Mouse (Mus musculus) neural tube, embryonic 12.5 days (tissue): ENCODE measurements around the gene Rbpj. TPM values are rescaled to one million over a fixed set of nuclear protein-coding genes. Genes with fewer than 3 reads are reported as not detected.

ENCODE experiments used
- ATAC-seq: fragments of 200-750 bp; cut with Nextera tagmentation; 2 replicates; pipeline ENCODE4 v1.8.0; 2017; ENCODE audit warnings: low read depth, mild to moderate bottlenecking, moderate TSS enrichment, moderate library complexity; ENCODE audit not compliant: low FRiP score
- H3K27ac ChIP-seq: fragments of 300-500 bp; sonication (generic); 2 replicates; pipeline ENCODE4 v1.5.1; 2016
- H3K27me3 ChIP-seq: fragments of 300-500 bp; sonication (generic); replicated peaks from 2 replicates; pipeline ENCODE4 v1.6.1; 2016; ENCODE audit warnings: mild to moderate bottlenecking
- H3K36me3 ChIP-seq: fragments of 300-500 bp; sonication (generic); 2 replicates; pipeline ENCODE4 v1.6.1; 2016; ENCODE audit warnings: mild to moderate bottlenecking
- H3K4me1 ChIP-seq: fragments of 300-500 bp; sonication (generic); 2 replicates; pipeline ENCODE4 v1.6.1; 2016
- H3K4me2 ChIP-seq: fragments of 300-500 bp; sonication (generic); replicated peaks from 2 replicates; pipeline ENCODE4 v1.6.1; 2016; ENCODE audit warnings: mild to moderate bottlenecking
- H3K4me3 ChIP-seq: fragments of 300-500 bp; sonication (generic); 2 replicates; pipeline ENCODE4 v1.5.1; 2016
- H3K9ac ChIP-seq: fragments of 300-500 bp; sonication (generic); 2 replicates; pipeline ENCODE4 v1.6.1; 2016; ENCODE audit warnings: mild to moderate bottlenecking
- H3K9me3 ChIP-seq: fragments of 300-500 bp; sonication (generic); 2 replicates; pipeline ENCODE4 v1.6.1; 2016; ENCODE audit warnings: mild to moderate bottlenecking
- WGBS: fragments of 180-500 bp; shearing (Covaris S2); methylation state at CpG from one replicate; pipeline ENCODE4 v1.1.7; 2016; 5-methylcytosine and 5-hydroxymethylcytosine counted together
- polyA plus RNA-seq: library from polyadenylated mRNA; unstranded; fragments of >200 nt; fragmentation: Nextera tagmentation; extraction: Ambion mirVana; gene quantifications from 2 replicates; pipeline ENCODE4 v1.2.1, GENCODE M21; 2016

Rbpj gene
- polyA plus RNA-seq, 1 experiment from 2014 or later: 62.8 TPM

DNA sequence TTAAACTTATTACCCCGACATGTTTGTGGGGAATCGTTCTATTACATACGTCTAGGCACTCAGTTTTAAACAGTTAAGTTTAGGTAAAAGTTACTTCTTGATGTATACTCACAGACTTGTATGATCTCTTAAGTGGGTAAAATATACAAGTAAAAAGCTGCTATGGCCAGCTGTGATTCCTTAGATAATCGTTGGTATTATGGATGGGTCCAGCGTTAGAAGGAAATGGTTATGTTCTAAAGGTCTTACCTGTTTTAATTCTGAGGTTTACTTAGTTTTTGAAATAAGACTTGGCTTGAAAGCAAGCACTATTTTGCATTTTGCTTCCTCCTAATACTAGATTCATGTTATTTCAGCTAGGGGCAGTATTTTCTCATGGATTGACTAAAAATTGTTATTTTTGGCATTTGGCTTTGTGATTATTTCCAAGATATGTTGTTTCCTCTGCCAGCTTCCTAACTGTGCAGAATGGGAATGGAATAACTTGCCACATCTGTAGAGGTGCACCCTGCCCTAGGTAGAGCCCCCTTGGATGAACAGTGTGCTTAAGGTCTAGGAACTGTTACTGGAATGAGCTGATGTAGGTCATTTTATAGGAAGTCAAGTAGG, 127.2 kb downstream of the Rbpj start:
- H3K4me3 ChIP-seq: no peak overlapping the region

DNA sequence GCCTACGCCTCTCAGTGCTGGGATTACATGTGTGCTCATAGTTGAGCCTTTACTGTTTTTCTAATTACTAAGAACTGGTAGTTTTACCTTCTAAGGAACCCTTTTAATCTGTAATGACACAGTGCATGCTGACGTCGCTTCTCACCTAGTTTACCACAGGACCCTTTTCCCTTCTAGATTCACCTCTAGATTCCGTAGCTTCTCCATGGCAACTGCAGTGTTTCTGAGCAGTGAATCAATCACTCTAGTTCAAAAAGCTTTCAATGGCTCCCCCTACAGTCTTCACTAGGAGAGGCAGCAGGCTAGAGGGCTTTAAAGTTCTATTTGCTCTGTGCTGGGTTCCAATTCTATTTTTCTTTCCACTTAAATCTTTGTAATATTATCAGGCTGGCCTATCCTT, 128.3 kb downstream of the Rbpj start:
- no peak overlapping the region for H3K27ac ChIP-seq
- WGBS: 21% methylated on average over 4 of the region's 4 CpGs
- H3K9me3 ChIP-seq: no peaks in the 10 kb centered on the region
- no peaks in the 10 kb centered on the region for H3K36me3 ChIP-seq
- no peak overlapping the region for H3K9ac ChIP-seq
- no peaks in the 10 kb centered on the region for H3K27me3 ChIP-seq
- no peak overlapping the region for H3K4me3 ChIP-seq
- H3K4me1 ChIP-seq: peaks cover 29% of the 10 kb centered on the region
- peak overlapping the region; percentile 36; the same call in 1 of the 2 replicates for H3K4me2 ChIP-seq
- no peak for ATAC-seq

More for the DNA sequence above, 127.2 kb downstream of the Rbpj start:
- H3K27me3 ChIP-seq: no peaks in the 10 kb centered on the region
- H3K9me3 ChIP-seq: no peaks in the 10 kb centered on the region
- H3K4me1 ChIP-seq: peaks cover 29% of the 10 kb centered on the region
- ATAC-seq: no peak
- no peak overlapping the region for H3K9ac ChIP-seq
- no peak overlapping the region for H3K27ac ChIP-seq
- peak overlapping the region; percentile 75 for H3K4me2 ChIP-seq
- 87% methylated on average over 5 of the region's 5 CpGs for WGBS
- no peaks in the 10 kb centered on the region for H3K36me3 ChIP-seq

DNA sequence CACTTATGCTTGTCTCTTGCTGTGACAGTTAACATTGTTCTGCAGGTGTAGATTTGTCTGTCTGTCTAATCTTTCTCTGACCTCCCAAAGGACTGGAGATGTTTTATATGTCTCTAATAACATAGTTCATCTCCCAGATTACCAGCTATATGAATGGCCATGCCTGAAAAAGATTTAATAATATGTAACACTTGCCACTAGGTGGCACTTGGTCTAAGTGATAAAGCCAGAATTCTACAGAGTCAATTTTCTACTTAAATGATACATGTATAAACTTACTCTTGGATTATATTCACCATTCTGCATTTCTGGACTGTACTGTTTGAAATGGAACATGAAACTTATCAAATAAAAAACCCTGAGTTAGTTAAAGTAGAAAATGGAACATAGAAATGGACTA, 132.6 kb downstream of the Rbpj start:
- H3K4me3 ChIP-seq: no peak overlapping the region
- no peaks in the 10 kb centered on the region for H3K36me3 ChIP-seq
- no peaks in the 10 kb centered on the region for H3K27me3 ChIP-seq
- no peak overlapping the region for H3K27ac ChIP-seq
- no peaks in the 10 kb centered on the region for H3K9me3 ChIP-seq
- peaks cover 14% of the 10 kb centered on the region for H3K4me1 ChIP-seq
- H3K9ac ChIP-seq: no peak overlapping the region
- no peak overlapping the region for H3K4me2 ChIP-seq
- ATAC-seq: no peak

DNA sequence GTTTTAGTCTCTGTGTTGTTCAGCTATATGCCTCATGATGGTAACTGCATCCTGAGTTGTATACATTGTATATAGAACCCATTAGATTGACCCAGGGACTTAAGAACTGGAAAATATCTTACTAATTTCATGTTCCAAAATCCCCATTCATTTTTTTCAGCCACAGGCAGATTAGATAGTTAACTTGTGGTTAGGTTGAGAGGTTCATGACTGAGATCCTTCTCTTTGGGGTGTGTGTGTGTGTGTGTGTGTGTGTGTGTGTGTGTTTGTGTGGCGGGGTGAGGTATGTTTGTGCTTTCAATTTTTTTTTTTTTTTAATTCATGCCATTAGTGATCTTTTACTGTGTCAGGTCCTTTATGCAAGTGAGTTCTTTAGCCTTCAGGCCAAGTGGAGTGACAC, 133.2 kb downstream of the Rbpj start:
- Histone ChIP-seq H3K4me1 (peaks cover 11% of the 10 kb centered on the region), H3K27ac (no peak overlapping the region), H3K9ac (no peak overlapping the region), H3K9me3 (no peaks in the 10 kb centered on the region), H3K36me3 (no peaks in the 10 kb centered on the region), H3K4me2 (no peak overlapping the region), H3K27me3 (no peaks in the 10 kb centered on the region), H3K4me3 (no peak overlapping the region)
- ATAC-seq: no peak
- 100% methylated on average over 1 of the region's 1 CpGs for WGBS

DNA sequence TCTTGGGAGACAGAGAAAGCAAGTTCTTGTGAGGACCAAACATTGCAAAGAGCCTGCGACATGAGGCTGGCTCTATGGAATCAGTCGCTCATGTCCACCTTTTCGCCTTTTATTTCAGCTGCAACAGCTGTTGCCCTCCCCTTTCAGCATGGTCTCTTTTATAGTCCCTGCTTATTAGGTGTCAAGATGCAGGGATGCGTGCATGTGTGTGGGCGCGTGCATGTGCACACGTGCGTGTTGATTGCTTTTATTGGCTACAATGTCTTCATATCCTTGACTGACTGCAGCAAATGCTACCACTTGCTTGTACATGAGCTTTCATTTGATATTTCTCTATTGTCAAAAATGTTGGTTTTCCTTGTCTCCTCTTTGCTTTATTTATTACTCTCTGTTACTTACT, 136.2 kb downstream of the Rbpj start:
- Histone ChIP-seq H3K9ac (no peak overlapping the region), H3K27ac (no peak overlapping the region), H3K4me1 (no peaks in the 10 kb centered on the region; the same call in 1 of the 2 replicates), H3K36me3 (no peaks in the 10 kb centered on the region), H3K4me2 (no peak overlapping the region), H3K27me3 (no peaks in the 10 kb centered on the region), H3K4me3 (no peak overlapping the region), H3K9me3 (no peaks in the 10 kb centered on the region)
- WGBS: 74% methylated on average over 8 of the region's 8 CpGs
- ATAC-seq: no peak

DNA sequence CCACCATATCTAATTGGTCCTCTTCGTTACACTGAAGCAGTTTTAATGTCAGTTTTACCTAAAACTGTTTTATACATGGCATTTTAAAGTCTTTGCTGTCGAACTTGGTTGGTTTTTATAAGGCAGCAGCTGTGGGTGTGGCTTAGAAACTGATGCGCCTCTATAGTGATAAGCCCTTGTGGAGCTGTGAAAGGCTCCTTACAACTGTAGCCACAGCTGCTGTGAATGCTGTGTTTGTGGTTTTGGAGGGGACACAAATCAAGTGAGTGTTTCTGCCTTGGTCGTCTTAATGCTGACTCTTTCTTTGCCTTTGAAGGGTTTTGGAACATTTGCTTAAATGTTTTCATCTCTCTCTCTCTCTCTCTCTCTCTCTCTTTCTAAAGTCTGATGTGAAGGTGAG, 139.5 kb downstream of the Rbpj start:
- no peak for ATAC-seq
- Histone ChIP-seq H3K4me1 (no peaks in the 10 kb centered on the region; the same call in 1 of the 2 replicates), H3K4me3 (no peak overlapping the region), H3K4me2 (no peak overlapping the region), H3K36me3 (no peaks in the 10 kb centered on the region), H3K27me3 (no peaks in the 10 kb centered on the region), H3K9ac (no peak overlapping the region), H3K9me3 (no peaks in the 10 kb centered on the region), H3K27ac (no peak overlapping the region)
- 87% methylated on average over 4 of the region's 4 CpGs for WGBS

DNA sequence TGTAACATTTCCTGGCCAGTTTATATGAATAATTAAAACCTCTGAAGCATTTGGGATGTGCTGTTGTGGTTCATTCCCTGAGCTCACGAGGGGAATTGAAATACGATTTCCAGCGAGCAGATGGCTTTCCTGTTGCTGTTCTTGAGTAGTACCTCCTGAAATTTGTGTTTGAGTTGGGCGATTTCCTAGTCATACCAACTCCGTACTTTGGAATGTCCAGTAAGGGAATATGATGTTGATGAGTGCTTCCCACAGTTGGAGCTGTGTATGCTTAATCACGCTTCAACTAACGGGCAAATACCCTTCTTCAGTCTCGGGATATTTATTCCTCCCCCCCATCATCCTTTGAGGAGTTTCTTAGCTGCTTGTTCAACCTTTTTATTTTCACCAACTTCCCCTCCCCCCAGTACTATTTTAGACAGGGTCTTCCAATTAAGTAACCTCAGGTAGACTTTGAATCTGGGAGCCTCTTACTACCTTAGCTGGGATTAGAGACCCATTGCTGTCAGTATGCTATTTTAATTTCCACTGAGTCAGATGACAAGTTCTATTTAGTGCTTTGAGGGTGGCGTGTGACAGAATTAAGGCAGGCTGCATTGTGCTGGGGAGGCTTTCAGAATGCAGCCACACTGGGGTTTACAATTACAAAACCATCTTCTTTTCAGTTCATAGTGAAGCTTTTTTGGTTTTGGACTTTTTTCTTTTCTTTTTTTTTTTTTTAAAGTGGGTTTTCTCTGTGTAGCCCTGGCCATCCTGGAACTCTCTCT, 141.5 kb downstream of the Rbpj start:
- Histone ChIP-seq H3K27me3 (no peaks in the 10 kb centered on the region), H3K36me3 (no peaks in the 10 kb centered on the region), H3K27ac (no peak overlapping the region), H3K4me2 (no peak overlapping the region), H3K9me3 (no peaks in the 10 kb centered on the region), H3K4me1 (no peaks in the 10 kb centered on the region; the same call in 1 of the 2 replicates), H3K4me3 (no peak overlapping the region), H3K9ac (no peak overlapping the region)
- no peak for ATAC-seq
- WGBS: 71% methylated on average over 9 of the region's 9 CpGs

DNA sequence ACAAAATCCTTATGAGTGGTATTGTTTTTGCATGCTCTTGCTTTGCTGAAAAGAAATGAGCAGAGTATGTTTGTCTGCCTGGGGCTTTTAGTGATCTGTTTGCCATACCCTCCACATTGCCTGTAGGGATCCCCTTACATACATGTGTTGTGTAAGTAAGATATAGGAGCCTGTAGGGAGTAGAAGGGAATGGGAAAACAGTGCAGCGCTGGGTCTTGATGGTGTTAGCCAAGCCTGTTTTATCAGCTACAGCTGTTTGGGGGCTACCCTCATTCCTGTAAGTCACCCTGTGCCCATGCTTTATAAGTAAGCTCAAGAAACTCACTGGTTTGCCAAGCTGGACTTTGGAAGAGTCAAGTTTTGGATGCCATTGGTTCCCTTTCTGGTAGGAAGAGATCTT, 152.9 kb downstream of the Rbpj start:
- Histone ChIP-seq H3K27me3 (no peaks in the 10 kb centered on the region), H3K36me3 (no peaks in the 10 kb centered on the region), H3K27ac (no peak overlapping the region), H3K9ac (no peak overlapping the region), H3K4me2 (no peak overlapping the region), H3K4me1 (no peaks in the 10 kb centered on the region; the same call in 1 of the 2 replicates), H3K9me3 (no peaks in the 10 kb centered on the region), H3K4me3 (no peak overlapping the region)
- 77% methylated on average over 1 of the region's 1 CpGs for WGBS
- no peak for ATAC-seq

DNA sequence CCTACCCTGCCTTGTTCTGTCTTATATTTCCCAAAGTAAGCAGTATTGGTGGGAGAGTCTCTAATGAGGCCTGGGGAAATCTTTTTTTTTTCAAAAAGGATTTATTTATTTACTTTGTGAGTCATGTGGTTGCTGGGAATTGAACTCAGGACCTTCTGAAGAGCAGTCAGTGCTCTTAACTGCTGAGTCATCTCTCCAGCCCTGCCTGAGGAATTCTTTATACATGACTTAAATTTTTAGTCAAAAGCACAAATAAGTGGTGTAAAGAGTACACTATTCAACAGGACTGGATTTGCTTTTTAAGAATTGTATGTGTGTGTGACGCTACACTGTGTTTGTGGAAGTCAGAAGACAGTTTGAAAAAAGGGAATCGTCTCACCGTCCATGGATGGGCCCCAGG, 166.1 kb downstream of the Rbpj start:
- no peak for ATAC-seq
- Histone ChIP-seq H3K4me1 (no peaks in the 10 kb centered on the region), H3K9me3 (no peaks in the 10 kb centered on the region), H3K27ac (no peak overlapping the region), H3K4me2 (no peak overlapping the region), H3K36me3 (no peaks in the 10 kb centered on the region; the same call in 1 of the 2 replicates), H3K27me3 (no peaks in the 10 kb centered on the region), H3K9ac (no peak overlapping the region), H3K4me3 (no peak overlapping the region)
- WGBS: 88% methylated on average over 3 of the region's 3 CpGs

DNA sequence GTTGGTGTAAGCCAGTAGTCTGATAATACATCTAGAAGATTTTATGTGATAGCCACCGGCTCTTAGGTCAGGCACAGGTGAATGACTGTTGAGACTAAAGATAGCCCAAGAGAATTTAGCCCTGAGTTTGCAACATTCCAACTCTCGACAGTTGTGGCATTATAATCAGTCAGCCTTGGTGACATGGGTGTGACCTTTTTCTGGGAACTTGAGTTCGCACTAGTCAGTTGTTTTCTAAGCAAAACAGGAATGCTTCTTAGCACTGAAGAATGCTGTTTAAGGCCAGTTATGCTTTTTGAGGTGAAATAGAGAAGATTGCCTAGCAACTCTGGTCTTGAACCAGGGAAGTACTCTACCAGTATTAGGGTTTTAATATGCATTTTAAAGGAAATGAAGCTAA, 170.8 kb downstream of the Rbpj start:
- no peak overlapping the region for H3K4me2 ChIP-seq
- H3K27me3 ChIP-seq: no peaks in the 10 kb centered on the region
- ATAC-seq: no peak
- H3K36me3 ChIP-seq: no peaks in the 10 kb centered on the region
- H3K4me1 ChIP-seq: no peaks in the 10 kb centered on the region
- no peaks in the 10 kb centered on the region for H3K9me3 ChIP-seq
- no peak overlapping the region for H3K9ac ChIP-seq
- H3K4me3 ChIP-seq: no peak overlapping the region
- WGBS: 79% methylated on average over 3 of the region's 3 CpGs
- H3K27ac ChIP-seq: no peak overlapping the region

DNA sequence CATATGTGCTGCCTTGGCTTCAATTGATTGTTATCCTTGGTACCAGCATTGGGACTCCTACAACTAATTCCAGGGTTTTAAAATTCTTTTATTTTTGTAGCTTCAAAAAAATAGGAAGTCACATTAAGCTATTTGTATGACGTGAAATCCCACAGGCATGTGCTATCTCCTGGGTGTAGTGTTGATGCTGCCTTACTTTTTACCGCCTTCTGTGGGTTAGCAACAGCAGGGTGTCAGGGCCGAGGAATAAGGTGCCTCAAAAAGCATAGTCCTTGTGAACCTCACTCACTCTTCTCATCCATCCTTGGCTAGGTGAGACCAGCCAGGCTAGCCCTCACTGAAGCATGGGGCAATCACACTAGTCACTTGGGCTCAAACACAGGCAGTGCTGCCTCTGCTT, 171.3 kb downstream of the Rbpj start:
- H3K27ac ChIP-seq: no peak overlapping the region
- no peak overlapping the region for H3K4me2 ChIP-seq
- no peak for ATAC-seq
- no peaks in the 10 kb centered on the region for H3K27me3 ChIP-seq
- H3K9me3 ChIP-seq: no peaks in the 10 kb centered on the region
- no peak overlapping the region for H3K9ac ChIP-seq
- no peaks in the 10 kb centered on the region for H3K4me1 ChIP-seq
- WGBS: 88% methylated on average over 3 of the region's 3 CpGs
- peaks cover 1% of the 10 kb centered on the region for H3K36me3 ChIP-seq
- H3K4me3 ChIP-seq: no peak overlapping the region

DNA sequence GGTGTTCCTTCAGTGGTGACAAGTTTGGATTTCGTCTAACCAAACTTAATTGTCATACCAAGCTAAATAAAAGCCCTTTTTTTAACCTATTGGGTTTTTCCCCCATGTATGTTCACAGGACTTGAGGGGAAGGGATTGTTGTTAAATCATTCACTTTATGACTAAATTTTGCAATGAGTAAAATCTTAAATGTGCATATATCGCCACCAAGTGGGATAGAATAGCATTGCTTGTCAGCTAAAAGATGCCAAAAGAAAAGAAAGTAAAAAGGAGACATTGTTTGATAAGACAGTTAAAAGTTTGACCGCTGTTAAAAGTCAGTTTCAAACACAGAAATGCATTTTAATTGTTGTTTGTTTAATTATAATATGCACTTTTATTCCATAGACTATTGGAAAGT, 172.7 kb downstream of the Rbpj start:
- 82% methylated on average over 3 of the region's 3 CpGs for WGBS
- H3K4me2 ChIP-seq: no peak overlapping the region
- no peak overlapping the region for H3K27ac ChIP-seq
- H3K9me3 ChIP-seq: no peaks in the 10 kb centered on the region
- no peak for ATAC-seq
- no peaks in the 10 kb centered on the region for H3K4me1 ChIP-seq
- no peak overlapping the region for H3K4me3 ChIP-seq
- H3K36me3 ChIP-seq: peaks cover 11% of the 10 kb centered on the region
- no peak overlapping the region for H3K9ac ChIP-seq
- no peaks in the 10 kb centered on the region for H3K27me3 ChIP-seq

DNA sequence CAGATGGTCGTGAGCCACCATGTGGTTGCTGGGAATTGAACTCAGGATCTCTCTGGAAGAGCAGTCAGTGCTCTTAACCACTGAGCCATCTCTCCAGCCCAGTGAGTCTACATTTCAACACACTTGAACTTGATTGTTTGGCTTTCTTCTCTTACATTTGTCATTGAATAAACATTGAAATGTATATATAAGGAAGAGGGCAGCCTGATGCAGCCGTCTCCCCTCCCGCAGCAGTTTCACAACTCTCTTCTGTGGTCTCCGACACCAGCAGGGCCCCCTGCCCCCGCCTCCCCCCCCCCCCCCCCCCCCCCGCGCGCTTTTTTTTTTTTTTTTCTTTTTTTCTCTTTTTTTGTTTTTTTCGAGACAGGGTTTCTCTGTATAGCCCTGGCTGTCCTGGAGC, 180.7 kb downstream of the Rbpj start:
- Histone ChIP-seq H3K27ac (no peak overlapping the region), H3K4me1 (no peaks in the 10 kb centered on the region), H3K27me3 (no peaks in the 10 kb centered on the region), H3K36me3 (peaks cover 40% of the 10 kb centered on the region), H3K9me3 (no peaks in the 10 kb centered on the region), H3K4me3 (no peak overlapping the region), H3K9ac (no peak overlapping the region), H3K4me2 (no peak overlapping the region)
- 87% methylated on average over 5 of the region's 9 CpGs for WGBS
- no peak for ATAC-seq
